Mouse (Mus musculus): ENCODE results near the gene Klf3. TPM values are rescaled to one million over a fixed set of nuclear protein-coding genes. Genes with fewer than 3 reads are reported as not detected.
A peak's percentile ranks its signal among the peaks of the same experiment; 100 is the strongest.

Gene Klf3
- polyA plus RNA-seq, 1 experiment: 61.6 TPM

GRCm38 (mm10) chr5:64827151-64827550 is 24.0 kb downstream of the Klf3 start:
- H3K4me3 ChIP-seq (ENCODE audit: insufficient read depth, low read length): no peak overlapping the region
- H3K27ac ChIP-seq (ENCODE audit: insufficient read depth, low read depth, low read length): no peak overlapping the region
- TF ChIP-seq POLR2A (IDR thresholded peaks at IDR 0.05; ENCODE audit: borderline replicate concordance, low read depth, low read length) (no peak), CTCF (IDR thresholded peaks at IDR 0.05; ENCODE audit: low read depth, low read length) (no peak)
- H3K4me1 ChIP-seq (ENCODE audit: control insufficient read depth, insufficient read depth, low read length): peaks cover 5% of the 10 kb centered on the region; the same call in 1 of the 2 replicates

- Histone ChIP-seq H3K4me3 (ENCODE audit: insufficient read depth, low read length) (no peak overlapping the region), H3K27ac (ENCODE audit: insufficient read depth, low read depth, low read length) (no peak overlapping the region), H3K4me1 (ENCODE audit: control insufficient read depth, insufficient read depth, low read length) (peaks cover 5% of the 10 kb centered on the region; the same call in 1 of the 2 replicates)
- TF ChIP-seq POLR2A (IDR thresholded peaks at IDR 0.05; ENCODE audit: borderline replicate concordance, low read depth, low read length) (no peak), CTCF (IDR thresholded peaks at IDR 0.05; ENCODE audit: low read depth, low read length) (no peak)
These were observed 25.1 kb downstream of the Klf3 start for GRCm38 (mm10) chr5:64828314-64828713.

- no peak overlapping the region for H3K27ac ChIP-seq (ENCODE audit: insufficient read depth, low read depth, low read length)
- H3K4me3 ChIP-seq (ENCODE audit: insufficient read depth, low read length): no peak overlapping the region
- TF ChIP-seq POLR2A (IDR thresholded peaks at IDR 0.05; ENCODE audit: borderline replicate concordance, low read depth, low read length) (no peak), CTCF (IDR thresholded peaks at IDR 0.05; ENCODE audit: low read depth, low read length) (no peak)
- H3K4me1 ChIP-seq (ENCODE audit: control insufficient read depth, insufficient read depth, low read length): peaks cover 10% of the 10 kb centered on the region
These were observed 26.4 kb downstream of the Klf3 start for GRCm38 (mm10) chr5:64829606-64830005.

GRCm38 (mm10) chr5:64830773-64831172 is 27.6 kb downstream of the Klf3 start:
- peaks cover 10% of the 10 kb centered on the region for H3K4me1 ChIP-seq (ENCODE audit: control insufficient read depth, insufficient read depth, low read length)

GRCm38 (mm10) chr5:64833410-64833809 is 30.2 kb downstream of the Klf3 start:
- TF ChIP-seq POLR2A (IDR thresholded peaks at IDR 0.05; ENCODE audit: borderline replicate concordance, low read depth, low read length) (no peak), CTCF (IDR thresholded peaks at IDR 0.05; ENCODE audit: low read depth, low read length) (no peak)
- no peak overlapping the region for H3K4me3 ChIP-seq (ENCODE audit: insufficient read depth, low read length)
- no peak overlapping the region for H3K27ac ChIP-seq (ENCODE audit: insufficient read depth, low read depth, low read length)
- peaks cover 10% of the 10 kb centered on the region for H3K4me1 ChIP-seq (ENCODE audit: control insufficient read depth, insufficient read depth, low read length)

More at GRCm38 (mm10) chr5:64830773-64831172, 27.6 kb downstream of the Klf3 start:
- Histone ChIP-seq H3K27ac (ENCODE audit: insufficient read depth, low read depth, low read length) (no peak overlapping the region), H3K4me3 (ENCODE audit: insufficient read depth, low read length) (no peak overlapping the region)
- no peak for TF ChIP-seq CTCF (IDR thresholded peaks at IDR 0.05; ENCODE audit: low read depth, low read length)
- TF ChIP-seq POLR2A (IDR thresholded peaks at IDR 0.05; ENCODE audit: borderline replicate concordance, low read depth, low read length): no peak

GRCm38 (mm10) chr5:64834213-64834612 is 31.0 kb downstream of the Klf3 start:
- H3K4me1 ChIP-seq (ENCODE audit: control insufficient read depth, insufficient read depth, low read length): peaks cover 10% of the 10 kb centered on the region
- no peak for TF ChIP-seq POLR2A (IDR thresholded peaks at IDR 0.05; ENCODE audit: borderline replicate concordance, low read depth, low read length)
- no peak for TF ChIP-seq CTCF (IDR thresholded peaks at IDR 0.05; ENCODE audit: low read depth, low read length)
- H3K27ac ChIP-seq (ENCODE audit: insufficient read depth, low read depth, low read length): peak overlapping the region; percentile 56
- H3K4me3 ChIP-seq (ENCODE audit: insufficient read depth, low read length): no peak overlapping the region

- H3K4me3 ChIP-seq (ENCODE audit: insufficient read depth, low read length): no peak overlapping the region
- TF ChIP-seq POLR2A (IDR thresholded peaks at IDR 0.05; ENCODE audit: borderline replicate concordance, low read depth, low read length) (no peak), CTCF (IDR thresholded peaks at IDR 0.05; ENCODE audit: low read depth, low read length) (no peak)
- peaks cover 10% of the 10 kb centered on the region for H3K4me1 ChIP-seq (ENCODE audit: control insufficient read depth, insufficient read depth, low read length)
- H3K27ac ChIP-seq (ENCODE audit: insufficient read depth, low read depth, low read length): no peak overlapping the region
These were observed 32.1 kb downstream of the Klf3 start for GRCm38 (mm10) chr5:64835295-64835694.

GRCm38 (mm10) chr5:64839016-64839599 is 35.9 kb downstream of the Klf3 start:
- Histone ChIP-seq H3K4me1 (ENCODE audit: control insufficient read depth, insufficient read depth, low read length) (peaks cover under 1% of the 10 kb centered on the region; the same call in 1 of the 2 replicates), H3K27ac (ENCODE audit: insufficient read depth, low read depth, low read length) (no peak overlapping the region), H3K4me3 (ENCODE audit: insufficient read depth, low read length) (no peak overlapping the region)
- no peak for TF ChIP-seq CTCF (IDR thresholded peaks at IDR 0.05; ENCODE audit: low read depth, low read length)
- no peak for TF ChIP-seq POLR2A (IDR thresholded peaks at IDR 0.05; ENCODE audit: borderline replicate concordance, low read depth, low read length)

GRCm38 (mm10) chr5:64840087-64840486 is 36.9 kb downstream of the Klf3 start:
- H3K27ac ChIP-seq (ENCODE audit: insufficient read depth, low read depth, low read length): no peak overlapping the region
- TF ChIP-seq CTCF (IDR thresholded peaks at IDR 0.05; ENCODE audit: low read depth, low read length) (no peak), POLR2A (IDR thresholded peaks at IDR 0.05; ENCODE audit: borderline replicate concordance, low read depth, low read length) (no peak)
- no peaks in the 10 kb centered on the region for H3K4me1 ChIP-seq (ENCODE audit: control insufficient read depth, insufficient read depth, low read length)
- H3K4me3 ChIP-seq (ENCODE audit: insufficient read depth, low read length): no peak overlapping the region

GRCm38 (mm10) chr5:64844622-64845021 is 41.4 kb downstream of the Klf3 start:
- TF ChIP-seq POLR2A (IDR thresholded peaks at IDR 0.05; ENCODE audit: borderline replicate concordance, low read depth, low read length): no peak
- no peak for TF ChIP-seq CTCF (IDR thresholded peaks at IDR 0.05; ENCODE audit: low read depth, low read length)
- Histone ChIP-seq H3K27ac (ENCODE audit: insufficient read depth, low read depth, low read length) (no peak overlapping the region), H3K4me1 (ENCODE audit: control insufficient read depth, insufficient read depth, low read length) (peaks cover 2% of the 10 kb centered on the region; the same call in 1 of the 2 replicates), H3K4me3 (ENCODE audit: insufficient read depth, low read length) (no peak overlapping the region)

All from bone marrow macrophage, adult 2 months (primary cell).